Mouse (Mus musculus): Measurements from ENCODE around the gene Cygb. TPM values are rescaled to one million over a fixed set of nuclear protein-coding genes. Genes with fewer than 3 reads are reported as not detected.
"Not testable (repeated sequence)": the region's sequence is repeated elsewhere in the genome, so short reads cannot be mapped to it uniquely, and the experiment has no call there.

The Cygb gene
- total RNA-seq, 2 experiments from 2014 or later: 46.2 to 57.9 TPM

DNA sequence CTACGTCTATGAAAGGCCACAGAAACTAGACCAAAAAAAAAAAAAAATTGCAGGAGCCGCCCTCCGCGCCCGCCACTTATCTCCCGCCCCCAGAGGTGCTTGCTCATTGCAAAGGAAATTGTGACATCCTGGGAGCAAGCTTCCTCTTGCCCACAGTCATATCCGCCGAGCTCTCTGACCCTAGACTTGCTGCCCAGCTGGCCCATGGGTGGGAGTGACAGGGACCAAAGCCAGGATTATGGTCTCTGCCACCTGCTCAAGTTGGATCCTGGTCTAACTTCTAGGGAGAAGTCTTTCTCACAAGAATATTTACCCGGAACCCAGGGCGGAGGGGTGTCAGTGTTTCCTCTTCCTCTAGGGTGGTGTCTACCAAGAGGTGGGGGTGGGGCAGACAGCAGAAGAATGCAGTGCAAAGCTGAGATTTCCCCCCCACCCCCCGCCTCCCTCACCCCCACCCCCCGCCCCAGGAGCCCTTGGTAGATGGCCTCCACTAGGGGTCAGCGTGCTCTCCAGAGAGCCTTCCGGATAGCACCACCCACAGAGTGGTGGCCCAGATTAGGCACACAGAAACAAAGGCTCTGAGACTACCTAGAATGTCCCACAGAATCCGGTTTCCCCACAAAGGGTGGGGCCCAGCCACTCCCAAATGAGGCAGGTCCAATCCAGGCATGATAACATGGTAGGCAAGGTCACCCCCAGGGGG lies 38.2 kb downstream of the Cygb start:
- peak; percentile 66 for DNase-seq

DNA sequence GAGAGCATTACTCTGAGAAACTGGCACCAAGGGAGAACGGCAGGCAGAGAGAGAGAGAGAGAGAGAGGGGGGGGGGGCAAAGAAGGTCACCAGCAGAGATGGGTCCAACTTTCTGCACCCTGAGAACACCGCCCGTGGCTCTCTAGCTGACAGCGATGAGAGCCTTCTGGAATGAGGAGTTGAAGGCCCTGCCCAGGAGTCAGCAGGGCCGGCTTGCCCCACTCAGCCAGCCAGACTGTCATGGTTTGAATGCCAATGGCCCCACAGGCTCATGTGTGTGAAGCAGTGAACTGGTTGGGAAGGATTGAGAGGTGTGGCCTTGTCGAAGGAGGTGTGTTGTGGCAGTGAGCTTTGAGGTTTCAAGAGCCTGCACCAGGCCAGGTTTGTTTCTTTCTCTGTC lies 40.9 kb downstream of the Cygb start:
- DNase-seq: no peak

DNA sequence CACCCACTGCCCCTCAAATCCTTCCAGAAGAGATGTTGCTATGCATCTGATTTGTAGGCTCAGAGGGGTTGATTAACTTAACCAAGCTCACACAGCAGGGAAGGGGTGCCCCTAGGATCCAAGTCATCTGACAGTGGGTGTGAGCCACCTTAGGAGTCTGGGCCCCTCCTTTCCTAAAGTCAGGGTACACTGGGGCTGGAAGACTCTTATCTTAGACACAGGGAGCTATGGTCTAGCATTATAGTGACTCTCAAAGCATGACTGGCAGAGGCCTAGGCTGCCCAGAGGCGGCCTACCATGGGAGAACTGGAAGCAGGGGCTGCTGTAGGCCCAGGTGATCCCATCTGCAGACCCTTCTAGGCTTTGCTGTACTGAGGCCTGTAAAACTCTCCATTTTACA lies 41.6 kb downstream of the Cygb start:
- no peak for DNase-seq

DNA sequence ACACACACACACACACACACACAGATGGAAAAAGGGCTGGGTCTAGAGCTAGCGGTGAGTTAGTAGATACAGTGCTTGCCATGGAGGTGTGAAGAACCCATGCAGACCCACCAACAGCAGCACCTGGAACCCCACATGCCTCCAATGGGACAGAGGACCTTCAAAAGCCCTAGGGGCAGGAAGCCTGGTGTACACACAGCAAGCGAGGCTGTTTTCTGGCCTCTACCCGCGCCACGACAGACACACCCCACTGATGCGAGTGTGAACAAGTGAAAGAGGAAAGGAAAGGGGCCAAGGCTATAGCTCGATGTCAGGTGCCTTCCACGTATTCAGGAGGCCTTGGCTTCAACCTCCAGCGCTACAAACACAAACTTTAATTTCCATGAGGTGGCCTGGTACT lies 42.2 kb downstream of the Cygb start:
- no peak for DNase-seq

DNA sequence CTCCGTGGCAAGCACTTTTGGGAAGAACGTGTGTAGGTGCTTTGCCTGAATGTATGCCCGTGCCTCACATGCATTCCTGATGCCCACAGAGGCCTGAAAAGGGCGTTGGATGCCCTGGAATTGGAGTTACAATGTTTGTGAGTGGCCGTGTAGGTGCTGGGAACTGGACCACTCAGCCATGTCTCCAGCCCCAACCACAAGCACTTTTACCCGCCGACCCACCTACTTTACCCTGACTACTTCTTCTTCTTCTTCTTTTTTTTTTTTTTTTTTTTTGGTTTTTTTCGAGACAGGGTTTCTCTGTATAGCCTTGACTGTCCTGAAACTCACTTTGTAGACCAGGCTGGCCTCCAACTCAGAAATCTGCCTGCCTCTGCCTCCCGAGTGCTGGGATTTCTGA lies 42.9 kb downstream of the Cygb start:
- DNase-seq: not testable (repeated sequence)

DNA sequence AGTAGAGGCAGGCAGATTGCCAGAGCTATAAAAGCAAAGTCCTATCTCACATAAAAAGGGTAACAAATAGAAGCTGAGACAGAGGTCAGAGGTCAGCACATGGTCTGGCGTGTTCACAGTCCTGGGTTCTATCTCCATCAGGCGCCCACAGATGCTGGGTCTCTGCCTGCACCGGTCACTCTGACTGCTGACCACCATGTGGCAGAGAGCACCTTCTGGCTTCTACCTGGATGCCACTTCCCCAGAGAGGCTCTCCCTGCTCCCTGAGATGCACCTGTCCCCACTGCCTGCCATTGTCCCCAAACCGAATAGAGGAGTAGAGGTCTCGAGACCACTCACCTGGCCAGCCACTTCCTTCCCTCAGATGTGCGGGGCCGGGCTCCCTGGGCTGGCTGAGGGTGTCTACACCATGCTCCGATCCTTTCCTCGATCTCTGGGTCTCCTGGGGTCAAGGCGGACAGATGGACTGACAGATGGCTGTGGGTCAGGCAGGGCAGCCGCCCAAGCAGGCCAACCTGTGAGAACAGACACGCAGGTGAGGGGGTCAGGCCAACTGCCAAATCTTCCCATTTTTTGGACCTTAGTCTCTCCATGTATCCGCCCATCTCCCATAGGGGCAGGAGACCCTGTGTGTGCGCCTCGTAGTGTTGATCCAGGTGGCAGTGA lies 44.0 kb downstream of the Cygb start:
- DNase-seq: no peak

DNA sequence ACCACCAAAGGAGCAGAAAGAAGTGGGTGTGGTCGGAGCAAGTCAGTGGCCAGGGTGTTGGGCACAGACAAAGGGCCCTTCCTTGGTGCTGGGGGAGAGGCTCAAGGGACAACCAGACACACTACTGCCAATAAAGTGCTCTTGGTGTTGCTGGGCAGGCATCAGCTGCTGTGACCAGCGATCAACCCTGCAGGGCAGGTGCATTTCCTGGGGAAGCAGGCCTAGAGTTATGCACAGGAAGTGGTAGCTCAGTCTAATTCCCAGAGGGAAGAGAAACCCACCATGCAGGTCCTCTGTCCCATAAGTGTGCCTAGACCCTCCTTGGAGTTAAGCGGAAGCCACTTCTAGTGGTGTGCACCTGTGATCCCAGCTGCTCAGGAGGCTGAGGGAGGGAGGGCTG lies 46.4 kb downstream of the Cygb start:
- DNase-seq: no peak

DNA sequence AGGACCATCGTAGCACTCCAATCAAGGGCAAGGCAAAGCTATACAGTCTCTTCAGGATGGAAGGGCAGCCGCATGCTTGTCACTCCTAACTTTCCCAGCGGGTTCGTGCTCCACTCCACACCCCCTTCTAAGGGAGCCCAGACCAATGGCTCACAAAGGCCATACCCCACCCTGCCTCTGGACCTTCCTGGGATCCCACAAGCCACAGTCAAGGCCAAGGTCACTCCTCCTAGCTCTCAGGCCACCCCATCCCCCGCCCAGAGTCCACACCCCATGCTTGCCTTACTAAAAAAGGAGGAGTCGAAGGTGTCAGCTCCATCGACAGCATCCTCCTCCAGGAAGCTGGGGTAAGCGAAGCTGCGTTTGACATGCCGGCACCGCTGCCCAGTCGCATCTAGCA lies 50.0 kb downstream of the Cygb start:
- no peak for DNase-seq

DNA sequence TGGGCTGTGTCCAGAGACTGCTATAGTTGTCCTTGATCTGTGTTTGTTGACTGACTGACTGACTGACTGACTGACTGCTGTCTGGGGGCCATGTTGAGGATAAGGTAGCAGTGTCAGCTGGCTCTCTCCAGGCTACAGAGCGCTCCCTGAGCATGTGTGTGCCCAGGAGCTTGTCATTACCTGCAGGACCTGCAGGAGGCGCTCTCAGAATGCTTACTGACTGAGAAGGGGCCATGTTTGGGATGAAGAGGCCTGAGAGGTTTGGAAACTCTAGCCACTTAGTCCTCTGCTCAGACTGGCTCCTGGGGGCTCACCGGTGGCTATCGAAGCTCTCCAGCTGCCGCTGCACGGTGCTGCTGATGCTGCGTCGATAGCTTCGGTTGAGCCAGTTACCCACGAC lies 50.8 kb downstream of the Cygb start:
- DNase-seq: peak; percentile 65

DNA sequence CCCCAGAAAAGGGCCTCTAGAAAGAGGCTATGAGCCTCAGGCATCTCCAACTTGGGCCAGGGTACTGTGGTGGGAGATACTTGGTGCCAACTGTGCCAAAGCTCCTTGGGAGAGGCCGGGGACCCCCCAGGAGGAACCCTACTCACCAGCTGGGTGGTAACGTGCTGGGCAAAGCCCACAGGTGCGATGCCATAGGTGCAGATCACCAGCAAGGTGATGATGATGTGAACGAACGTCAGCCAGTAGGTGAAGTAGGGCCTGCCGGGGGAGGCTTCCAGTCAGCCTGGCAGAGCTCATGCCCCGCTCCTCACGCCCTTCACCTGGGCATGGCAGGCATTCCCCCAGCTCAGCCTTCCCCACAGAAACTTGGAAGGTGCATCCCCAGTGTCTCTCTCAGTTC lies 52.1 kb downstream of the Cygb start:
- no peak for DNase-seq

DNA sequence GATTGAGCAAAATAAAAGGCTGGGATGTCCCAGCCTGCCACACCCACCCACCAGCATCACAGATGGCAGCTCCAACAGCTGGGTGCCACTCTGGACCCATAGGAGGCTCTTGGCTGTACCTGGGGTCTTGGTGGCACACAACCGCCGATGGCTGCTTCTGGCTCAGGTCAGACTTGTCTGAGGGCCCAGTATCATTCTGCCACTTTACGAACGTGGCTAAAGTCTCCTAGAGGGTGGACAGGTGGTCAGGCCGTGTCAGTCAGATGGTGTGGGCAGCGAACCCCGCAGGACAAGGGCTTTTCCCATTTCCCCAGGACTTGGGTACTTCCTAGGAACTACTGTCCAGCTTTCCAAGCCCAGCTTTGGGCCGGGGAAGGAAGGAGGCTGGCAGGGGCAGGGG lies 52.9 kb downstream of the Cygb start:
- DNase-seq: no peak

DNA sequence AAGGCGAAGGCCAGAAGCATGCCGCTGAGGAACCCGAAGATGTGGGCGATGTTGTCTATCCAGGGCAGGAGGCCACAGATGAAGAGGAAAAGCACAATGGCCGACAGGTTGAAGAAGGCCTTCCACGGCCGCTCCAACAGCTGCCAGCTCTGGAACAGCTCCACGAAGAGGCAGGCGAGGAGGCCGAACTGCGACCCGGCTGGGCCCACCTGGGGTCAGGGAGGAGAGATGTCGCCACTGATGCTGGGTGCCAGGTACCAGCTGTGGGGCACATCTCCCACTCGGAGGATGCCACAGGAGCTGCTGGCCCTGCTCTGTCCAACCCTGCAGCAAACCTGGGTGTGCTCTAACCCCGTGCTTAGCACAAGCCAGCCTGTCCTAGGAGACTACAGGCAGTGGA lies 54.9 kb downstream of the Cygb start:
- DNase-seq: no peak

DNA sequence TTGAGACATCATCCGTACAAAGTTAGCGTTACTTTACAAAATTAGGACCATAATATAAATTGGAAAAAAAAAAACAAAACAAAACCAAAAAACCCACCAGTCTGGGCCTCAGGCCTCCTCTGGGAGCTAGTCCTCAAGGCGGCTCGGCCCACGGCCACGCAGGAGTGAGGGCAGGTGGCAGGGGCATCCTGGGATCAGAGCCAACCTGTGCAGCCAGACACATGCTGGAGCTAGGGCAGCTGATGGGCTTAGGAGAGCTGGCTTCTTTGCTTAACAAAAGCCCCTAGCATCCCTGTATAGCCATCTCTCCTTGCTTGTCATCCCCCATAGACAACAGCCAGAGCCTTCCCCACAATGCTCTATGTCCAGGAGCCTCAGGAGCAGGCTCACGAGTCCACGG lies 55.9 kb downstream of the Cygb start:
- DNase-seq: no peak

DNA sequence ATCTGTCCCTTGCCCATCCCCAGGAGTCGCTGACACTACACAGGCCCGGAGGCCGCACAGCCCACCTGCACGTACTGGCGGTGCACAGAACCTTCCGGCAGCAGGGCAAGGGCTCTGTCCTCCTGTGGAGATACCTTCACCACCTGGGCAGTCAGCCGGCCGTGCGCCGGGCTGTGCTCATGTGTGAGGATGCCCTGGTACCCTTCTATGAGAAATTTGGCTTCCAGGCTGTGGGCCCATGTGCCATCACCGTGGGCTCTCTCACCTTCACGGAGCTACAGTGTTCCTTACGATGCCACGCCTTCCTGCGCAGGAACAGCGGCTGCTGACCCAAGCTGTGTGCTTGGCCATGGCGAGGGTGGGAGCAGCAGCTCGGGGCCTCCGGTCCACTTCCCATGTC lies 57.3 kb downstream of the Cygb start:
- DNase-seq: no peak

Other genes with a start within 250 kb of the Cygb start
- gene Rnf157, start 241.3 kb downstream of the Cygb start, total RNA-seq (2021): 10 to 100 TPM; 11.9 to 12.4 TPM
- gene Ubald2, start 220.2 kb downstream of the Cygb start, total RNA-seq (2021): 10 to 100 TPM; 52.8 to 55.5 TPM
- under 1 TPM in 1 of 2 experiments, not detected in 1; 0.05 TPM for gene Qrich2, start 188.1 kb downstream of the Cygb start, total RNA-seq (2021)
- 10 to 100 TPM; 53.6 to 55.5 TPM for gene Prpsap1, start 160.1 kb downstream of the Cygb start, total RNA-seq (2021)
- gene Sphk1, start 123.4 kb downstream of the Cygb start, total RNA-seq (2021): 1 to 10 TPM; 4.6 to 5.1 TPM
- 10 to 100 TPM; 29.1 to 33.8 TPM for gene Ube2o, start 72.9 kb downstream of the Cygb start, total RNA-seq (2021)
- not detected for gene Aanat, start 67.9 kb downstream of the Cygb start, total RNA-seq (2021)
- 10 to 100 TPM; 16.4 to 17.5 TPM for gene Rhbdf2, start 27.3 kb downstream of the Cygb start, total RNA-seq (2021)
- 1 to 10 TPM; 1.1 to 1.5 TPM for gene Prcd, start 779 bp downstream of the Cygb start, total RNA-seq (2021)
- gene St6galnac1, start 121.2 kb upstream of the Cygb start, total RNA-seq (2021): not detected
- gene Mxra7, start 173.7 kb upstream of the Cygb start, total RNA-seq (2021): 10 to 100 TPM; 40.9 to 42.9 TPM
- gene Mettl23, start 189.0 kb upstream of the Cygb start, total RNA-seq (2021): 10 to 100 TPM; 31.0 to 32.2 TPM
- 10 to 100 TPM; 41.2 to 43.3 TPM for gene Jmjd6, start 189.1 kb upstream of the Cygb start, total RNA-seq (2021)
- 10 to 100 TPM; 26.9 to 35.6 TPM for gene Mfsd11, start 198.1 kb upstream of the Cygb start, total RNA-seq (2021)
- gene Srsf2, start 198.8 kb upstream of the Cygb start, total RNA-seq (2021): 100 to 1,000 TPM; 269 to 299 TPM

All from heart, postnatal 4 days (tissue).